Mouse (Mus musculus) cerebellum, adult (tissue): ENCODE measurements at regions not wholly inside any gene's neighbourhood (a gene's known extent, or its start where the extent isn't known, plus 50 kb on each side); places are given as distances from the start of the nearest gene placed in this dataset.
A peak's percentile ranks its signal among the peaks of the same experiment; 100 is the strongest.

Experiments used
- ATAC-seq: cut with Nextera tagmentation; 2 replicates; pipeline ENCODE4 v1.9.2; 2017; ENCODE audit warnings: mild to moderate bottlenecking, moderate library complexity, mixed read lengths; ENCODE audit not compliant: insufficient number of reproducible peaks, low FRiP score, low TSS enrichment

DNA sequence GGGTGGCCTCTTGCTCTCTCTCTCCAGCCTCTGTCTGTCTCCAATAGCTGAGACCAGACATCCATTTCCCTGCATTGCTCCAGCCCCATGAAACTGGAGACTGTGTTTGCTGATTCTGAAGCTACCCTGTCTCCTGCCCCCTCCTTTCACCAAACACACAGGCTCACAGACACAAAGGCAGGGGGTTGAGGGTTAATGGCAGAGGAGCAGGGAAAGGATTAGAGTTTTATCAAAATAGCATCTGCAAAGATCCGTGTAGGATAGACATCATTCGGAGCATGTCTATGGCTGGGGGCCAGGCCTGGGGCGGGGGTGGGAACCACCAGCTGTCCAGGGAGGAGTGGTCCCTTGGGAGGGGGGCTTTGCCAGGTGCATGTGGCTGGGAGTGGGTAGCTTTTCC is 73.9 kb upstream of the Tnp1 start:
- 0 out of 2 replicates have a peak, but pooled peaks have one; percentile 52 for ATAC-seq

DNA sequence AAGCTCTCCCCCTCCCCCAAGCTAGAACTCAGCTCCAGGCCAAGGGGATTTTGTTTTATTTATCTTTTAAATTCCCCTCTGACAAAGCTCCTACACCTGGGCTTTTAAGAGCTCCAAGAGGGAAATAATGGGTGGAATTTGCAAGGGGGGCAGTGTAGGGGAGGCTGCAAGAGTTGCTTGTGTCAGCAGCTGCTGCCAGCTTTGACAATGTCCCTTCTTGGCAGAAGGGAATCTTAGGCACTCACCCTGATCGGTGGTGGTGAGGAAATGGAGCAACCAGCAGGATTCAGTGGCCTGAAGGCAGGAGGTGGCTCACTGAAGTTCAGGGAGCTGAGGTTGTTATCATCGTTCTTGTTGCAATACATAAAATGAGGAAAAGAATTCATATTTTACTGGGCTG is 72.8 kb upstream of the Tnp1 start:
- no peak for ATAC-seq

GRCm38 (mm10) chr1:73084946-73085345 is 69.2 kb upstream of the Tnp1 start:
- no peak for ATAC-seq

- ATAC-seq: no peak
Observed at GRCm38 (mm10) chr1:73083396-73083795, 67.7 kb upstream of the Tnp1 start.

DNA sequence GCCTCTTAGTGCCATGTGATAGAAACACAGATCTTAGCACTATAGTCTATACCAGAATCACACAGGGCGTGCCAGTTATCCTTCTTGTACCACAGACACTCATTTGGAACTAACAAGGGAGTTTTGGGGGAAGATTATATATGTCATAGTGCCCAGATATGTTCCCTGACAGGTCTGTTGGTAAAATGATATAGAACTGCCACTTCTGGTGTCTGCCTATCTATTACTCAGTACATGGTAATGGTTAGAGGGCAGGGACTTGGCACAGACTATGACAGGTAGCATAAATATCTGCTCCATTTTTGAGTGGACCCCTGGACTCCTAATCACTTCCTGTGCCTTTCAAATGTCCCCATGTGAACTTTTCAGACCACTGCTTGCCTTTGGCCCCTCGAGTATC is 63.8 kb upstream of the Tnp1 start:
- no peak for ATAC-seq

DNA sequence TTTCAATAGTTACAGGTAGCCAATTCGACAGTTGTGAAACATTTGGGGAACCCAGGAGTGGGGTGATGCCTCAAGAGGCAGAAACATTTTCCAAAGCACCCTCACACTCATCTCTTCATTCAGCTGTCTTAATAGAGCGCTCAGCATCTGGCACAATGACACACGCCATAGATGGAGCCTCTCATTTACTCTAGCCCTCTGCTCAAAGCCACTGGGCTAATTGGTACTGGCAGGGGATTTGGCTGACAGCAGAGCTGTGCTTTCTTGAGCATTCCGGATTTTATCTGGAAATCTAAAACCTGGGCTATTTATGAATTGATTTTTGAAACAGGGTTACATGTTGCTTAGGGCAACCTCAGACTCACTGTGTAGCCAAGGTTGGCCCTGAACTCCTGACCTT is 61.4 kb upstream of the Tnp1 start:
- ATAC-seq: no peak

GRCm38 (mm10) chr1:73075699-73076373 is 60.1 kb upstream of the Tnp1 start:
- ATAC-seq: peak; percentile 73

- ATAC-seq: no peak
Observed at GRCm38 (mm10) chr1:73075159-73075558, 59.5 kb upstream of the Tnp1 start.

DNA sequence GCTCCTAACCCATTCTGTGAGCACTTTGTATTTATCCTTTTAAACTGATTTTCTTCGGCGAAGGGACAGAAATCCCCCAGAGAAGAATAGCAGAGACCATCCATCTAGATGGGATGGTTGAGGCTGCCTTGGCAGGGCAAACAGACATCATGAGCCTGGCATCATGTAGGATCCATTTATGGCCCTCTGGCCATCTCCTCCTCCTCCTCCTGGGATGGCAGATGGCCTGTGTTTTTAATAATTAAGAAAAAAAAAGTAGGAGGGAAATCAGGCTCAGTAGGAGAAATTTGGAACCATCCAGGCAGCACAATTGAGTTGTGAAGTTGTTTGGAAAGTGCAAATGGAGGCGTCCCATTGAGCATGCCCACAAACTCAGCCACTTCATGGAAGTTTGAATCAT is 58.8 kb upstream of the Tnp1 start:
- peak; percentile 54; the same call in 1 of the 2 replicates for ATAC-seq

DNA sequence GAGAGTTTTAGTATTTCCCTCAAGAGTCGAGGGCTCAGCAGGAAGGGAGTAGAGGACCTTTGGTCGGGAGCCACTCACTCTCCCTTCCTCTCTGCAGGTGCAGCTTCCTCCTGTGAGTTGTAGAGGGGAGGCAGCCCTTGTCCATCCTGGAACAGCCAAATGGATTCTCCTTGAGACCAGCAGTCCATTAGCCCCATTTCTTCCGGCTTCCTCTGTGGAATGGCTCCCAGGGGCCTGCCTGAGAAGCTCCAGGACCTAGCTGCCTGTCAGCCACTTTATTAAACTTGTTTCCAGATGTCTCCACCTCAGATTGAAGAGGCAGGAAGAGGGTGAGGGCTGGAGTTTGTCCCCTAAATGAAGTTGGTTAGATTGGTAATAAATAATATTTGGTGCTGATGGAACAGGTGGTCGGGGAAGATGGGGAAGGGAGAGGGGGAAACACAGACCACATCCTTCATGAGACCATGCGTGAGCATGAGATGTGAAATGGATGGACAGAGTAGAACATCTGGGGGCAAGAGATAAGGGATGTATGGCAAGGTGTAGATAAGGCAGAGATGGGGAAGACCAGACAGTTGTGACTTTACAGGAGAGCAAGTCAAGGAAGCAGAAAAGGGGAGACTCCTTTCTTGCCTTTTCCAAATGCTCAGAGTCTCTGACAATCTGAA is 56.7 kb upstream of the Tnp1 start:
- no peak for ATAC-seq

- ATAC-seq: no peak
Observed at GRCm38 (mm10) chr1:73070126-73070525, 54.4 kb upstream of the Tnp1 start.
